Mouse (Mus musculus) lung, adult 2 months (tissue): Measurements from ENCODE around the gene Ttc6. TPM values are rescaled to one million over a fixed set of nuclear protein-coding genes. Genes with fewer than 3 reads are reported as not detected.

ENCODE experiments used
- DNase-seq: peaks from one replicate; pipeline ENCODE4 v3.0.0; 2022
- H3K4me1 ChIP-seq: fragments of 200-500 bp; 2 replicates; pipeline ENCODE4 v1.6.1; 2011; ENCODE audit warnings: low read length; ENCODE audit not compliant: control insufficient read depth, insufficient read depth
- H3K4me3 ChIP-seq: fragments of 200-500 bp; replicated peaks from 2 replicates; pipeline ENCODE3; 2011; ENCODE audit warnings: low read depth, mild to moderate bottlenecking, control low read depth, low read length; ENCODE audit errors: extremely low read depth
- CTCF ChIP-seq: fragments of 200-500 bp; IDR thresholded peaks from 2 replicates; pipeline ENCODE4 v1.5.1; 2011; ENCODE audit warnings: mild to moderate bottlenecking, low read length, control low read depth; ENCODE audit not compliant: insufficient read depth
- POLR2A ChIP-seq: fragments of 200-500 bp; IDR thresholded peaks from 2 replicates; pipeline ENCODE4 v1.6.1; 2011; ENCODE audit warnings: low read depth, mild to moderate bottlenecking, control low read depth, low read length, borderline replicate concordance; ENCODE audit errors: extremely low read depth
- WGBS: fragments of 180-500 bp; shearing (Covaris S2); methylation state at CpG from one replicate; pipeline ENCODE4 v1.1.7; 2018; 5-methylcytosine and 5-hydroxymethylcytosine counted together
- polyA plus RNA-seq: library from polyadenylated mRNA; depleted of rRNA; stranded (reverse); fragments of >200 nt; gene quantifications from 2 replicates; pipeline ENCODE4 v1.2.3, GENCODE M21; 2012

Ttc6 gene
- polyA plus RNA-seq, 1 experiment = 3.5 TPM

GRCm38 (mm10) chr12:57552286-57552685, 11.6 kb upstream of the Ttc6 start:
- no peak for TF ChIP-seq POLR2A
- no peak for TF ChIP-seq CTCF
- no peak for DNase-seq
- H3K4me1 ChIP-seq = peaks cover 2% of the 10 kb centered on the region; the same call in 1 of the 2 replicates
- 13% methylated on average over 3 of the region's 3 CpGs for WGBS
- no peak overlapping the region for H3K4me3 ChIP-seq

GRCm38 (mm10) chr12:57554091-57554490, 9.8 kb upstream of the Ttc6 start:
- Histone ChIP-seq H3K4me3 (no peak overlapping the region), H3K4me1 (no peaks in the 10 kb centered on the region)
- 46% methylated on average over 3 of the region's 3 CpGs for WGBS
- TF ChIP-seq POLR2A (no peak), CTCF (no peak)
- DNase-seq = no peak

GRCm38 (mm10) chr12:57571773-57572172, 7.9 kb downstream of the Ttc6 start:
- WGBS = 16% methylated on average over 9 of the region's 9 CpGs
- Histone ChIP-seq H3K4me1 (no peaks in the 10 kb centered on the region), H3K4me3 (no peak overlapping the region)
- DNase-seq = no peak
- TF ChIP-seq POLR2A = no peak
- TF ChIP-seq CTCF = no peak

- Histone ChIP-seq H3K4me1 (no peaks in the 10 kb centered on the region), H3K4me3 (no peak overlapping the region)
- DNase-seq = no peak
- TF ChIP-seq CTCF (no peak), POLR2A (no peak)
Measured at GRCm38 (mm10) chr12:57572415-57572814, 8.5 kb downstream of the Ttc6 start.

GRCm38 (mm10) chr12:57575931-57576628, 12.2 kb downstream of the Ttc6 start:
- 8% methylated on average over 80 of the region's 81 CpGs for WGBS
- Histone ChIP-seq H3K4me1 (no peaks in the 10 kb centered on the region), H3K4me3 (peak overlapping the region; percentile 8)
- TF ChIP-seq CTCF = no peak
- TF ChIP-seq POLR2A = no peak
- peak; percentile 40 for DNase-seq

GRCm38 (mm10) chr12:57607624-57608023, 43.7 kb downstream of the Ttc6 start:
- WGBS = 51% methylated on average over 5 of the region's 5 CpGs
- Histone ChIP-seq H3K4me3 (no peak overlapping the region), H3K4me1 (no peaks in the 10 kb centered on the region)
- TF ChIP-seq POLR2A (no peak), CTCF (no peak)
- no peak for DNase-seq

- no peak for DNase-seq
- TF ChIP-seq POLR2A = no peak
- H3K4me3 ChIP-seq = no peak overlapping the region
- WGBS = 54% methylated on average over 4 of the region's 4 CpGs
- H3K4me1 ChIP-seq = no peaks in the 10 kb centered on the region
Measured at GRCm38 (mm10) chr12:57615137-57615536, 51.2 kb downstream of the Ttc6 start.

GRCm38 (mm10) chr12:57622030-57622429, 58.1 kb downstream of the Ttc6 start:
- 75% methylated on average over 5 of the region's 5 CpGs for WGBS

GRCm38 (mm10) chr12:57623264-57623663, 59.4 kb downstream of the Ttc6 start:
- WGBS = 25% methylated on average over 7 of the region's 7 CpGs
- no peaks in the 10 kb centered on the region for H3K4me1 ChIP-seq
- TF ChIP-seq POLR2A (no peak), CTCF (no peak)
- DNase-seq = no peak
- no peak overlapping the region for H3K4me3 ChIP-seq

More at GRCm38 (mm10) chr12:57622030-57622429, 58.1 kb downstream of the Ttc6 start:
- no peak for DNase-seq
- TF ChIP-seq POLR2A (no peak), CTCF (no peak)
- H3K4me1 ChIP-seq = no peaks in the 10 kb centered on the region
- H3K4me3 ChIP-seq = no peak overlapping the region

- H3K4me1 ChIP-seq = no peaks in the 10 kb centered on the region
- no peak for TF ChIP-seq POLR2A
- no peak for TF ChIP-seq CTCF
- H3K4me3 ChIP-seq = no peak overlapping the region
- WGBS = 37% methylated on average over 4 of the region's 4 CpGs
- no peak for DNase-seq
Measured at GRCm38 (mm10) chr12:57624011-57624608, 60.2 kb downstream of the Ttc6 start.
